ENCODE assay signal across 29 mouse cellular contexts in the genomic region with DNA sequence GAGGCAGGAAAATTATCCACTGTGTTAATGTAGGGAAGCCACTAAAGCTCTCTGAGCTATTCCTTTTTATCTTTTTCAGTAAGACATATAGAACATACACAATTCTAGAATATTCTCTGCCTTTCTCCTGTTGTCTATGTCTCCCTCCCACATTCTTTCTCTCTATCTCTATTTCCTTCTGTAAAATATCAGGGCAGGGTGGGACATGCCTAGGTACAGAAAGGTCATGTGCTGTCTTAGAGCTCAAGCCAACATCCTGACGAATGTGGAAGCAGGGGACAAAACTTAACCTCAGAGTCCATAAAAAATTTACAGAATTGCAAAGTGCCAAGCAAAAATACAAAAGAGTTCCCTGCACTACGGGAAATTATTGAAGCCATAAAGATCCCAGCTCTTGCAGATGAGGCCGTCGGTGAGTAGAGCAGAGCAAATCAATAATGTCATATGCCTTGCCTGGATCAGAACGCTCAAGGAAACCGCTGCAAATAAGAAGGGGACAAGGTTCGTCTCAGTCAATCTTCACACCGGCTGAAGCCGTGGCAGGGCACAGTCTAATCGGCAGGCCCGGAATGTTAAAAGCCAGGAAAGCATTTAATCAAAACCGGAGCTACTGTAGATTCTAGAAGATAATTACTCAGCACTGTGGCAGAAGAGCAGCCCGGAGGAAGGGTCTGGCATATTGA.
DNase-seq lines count a peak whose midpoint lies in the region; ATAC-seq lines count a peak whose summit lies in the region.
"Had no signal": no experiment of that assay in that cellular context is flagged by ENCODE, and none has a peak within 500 bp of the region (broad histone marks: within the 10 kb centered on the region; RNA-seq: fewer than 3 reads in every experiment).

No protein-coding gene starts in this region.

- ATAC-seq in kidney, embryonic 16.5 days (ENCODE audit: low FRiP score, low TSS enrichment) = no peak
- ATAC-seq in midbrain, embryonic 14.5 days (ENCODE audit: low FRiP score, low TSS enrichment) = no peak
- no peak for ATAC-seq in midbrain, embryonic 13.5 days
- peak; percentile 84 for ATAC-seq in intestine, embryonic 15.5 days
- ATAC-seq: forebrain, embryonic 15.5 days had no signal

- no peaks in the 10 kb centered on the region for H3K36me3 ChIP-seq in kidney, embryonic 16.5 days (ENCODE audit: insufficient read depth, low read length)
- H3K36me3 ChIP-seq in midbrain, embryonic 14.5 days (ENCODE audit: control insufficient read depth, insufficient read depth, low read length) = no peaks in the 10 kb centered on the region
- no peaks in the 10 kb centered on the region for H3K36me3 ChIP-seq in midbrain, embryonic 13.5 days
- no peaks in the 10 kb centered on the region for H3K36me3 ChIP-seq in intestine, embryonic 15.5 days
- H3K36me3 ChIP-seq: embryonic facial prominence, embryonic 13.5 days; forebrain, embryonic 10.5 days; forebrain, embryonic 15.5 days; heart, embryonic 10.5 days; heart, embryonic 15.5 days; neural tube, embryonic 13.5 days had no signal

- peak; percentile 4 for DNase-seq in kidney, adult 11 months
- peak; percentile 20 for DNase-seq in midbrain, embryonic 14.5 days
- peak; percentile 4 to 21 for DNase-seq in kidney, postnatal 36 days
- DNase-seq in thymus, postnatal 0 days (ENCODE audit: low spot score) = no peak
- DNase-seq: adrenal gland, postnatal 10 days; B cell, adult 2 months; cerebellum, adult 11 months; cerebellum, adult 9-10 months; cerebellum, postnatal 36 days; gastrocnemius, postnatal 25 days; heart, adult 11 months; layer of hippocampus, adult 9-11 months; liver; lung, adult 2 months; lung, postnatal 14 days; right cerebral cortex, postnatal 4 days; thymus, adult 18-20 months; thymus, postnatal 4 days had no signal

- H3K4me3 ChIP-seq in kidney, embryonic 16.5 days (ENCODE audit: low read length) = no peak overlapping the region
- no peak overlapping the region for H3K4me3 ChIP-seq in midbrain, embryonic 14.5 days (replicated peaks; ENCODE audit: low read depth, low read length)
- no peak overlapping the region for H3K4me3 ChIP-seq in midbrain, embryonic 13.5 days (replicated peaks)
- no peak overlapping the region for H3K4me3 ChIP-seq in intestine, embryonic 15.5 days (replicated peaks)
- H3K4me3 ChIP-seq: embryonic facial prominence, embryonic 13.5 days; forebrain, embryonic 10.5 days; forebrain, embryonic 15.5 days; heart, embryonic 10.5 days; heart, embryonic 15.5 days; neural tube, embryonic 13.5 days had no signal

- no peak overlapping the region for H3K4me2 ChIP-seq in kidney, embryonic 16.5 days (replicated peaks; ENCODE audit: low read depth, low read length)
- no peak overlapping the region for H3K4me2 ChIP-seq in midbrain, embryonic 14.5 days (ENCODE audit: low read length)
- H3K4me2 ChIP-seq in midbrain, embryonic 13.5 days (replicated peaks) = no peak overlapping the region
- no peak overlapping the region for H3K4me2 ChIP-seq in intestine, embryonic 15.5 days (replicated peaks)
- H3K4me2 ChIP-seq: embryonic facial prominence, embryonic 13.5 days; forebrain, embryonic 15.5 days; heart, embryonic 15.5 days; neural tube, embryonic 13.5 days had no signal

- H3K4me1 ChIP-seq in kidney, embryonic 16.5 days (ENCODE audit: insufficient read depth, low read length) = no peaks in the 10 kb centered on the region
- no peaks in the 10 kb centered on the region for H3K4me1 ChIP-seq in midbrain, embryonic 14.5 days (ENCODE audit: control insufficient read depth, insufficient read depth, low read length)
- H3K4me1 ChIP-seq in midbrain, embryonic 13.5 days (replicated peaks) = no peaks in the 10 kb centered on the region
- H3K4me1 ChIP-seq in intestine, embryonic 15.5 days (replicated peaks) = no peaks in the 10 kb centered on the region
- H3K4me1 ChIP-seq: embryonic facial prominence, embryonic 13.5 days; forebrain, embryonic 10.5 days; forebrain, embryonic 15.5 days; heart, embryonic 10.5 days; heart, embryonic 15.5 days; neural tube, embryonic 13.5 days had no signal

- no peaks in the 10 kb centered on the region for H3K27me3 ChIP-seq in kidney, embryonic 16.5 days (ENCODE audit: insufficient read depth, low read length)
- no peaks in the 10 kb centered on the region for H3K27me3 ChIP-seq in midbrain, embryonic 14.5 days (ENCODE audit: control insufficient read depth, insufficient read depth, low read length)
- H3K27me3 ChIP-seq in midbrain, embryonic 13.5 days = no peaks in the 10 kb centered on the region
- no peaks in the 10 kb centered on the region for H3K27me3 ChIP-seq in intestine, embryonic 15.5 days (replicated peaks)
- H3K27me3 ChIP-seq: embryonic facial prominence, embryonic 13.5 days; forebrain, embryonic 15.5 days; heart, embryonic 15.5 days; neural tube, embryonic 13.5 days had no signal

- no peak overlapping the region for H3K27ac ChIP-seq in kidney, embryonic 16.5 days (ENCODE audit: low read length)
- H3K27ac ChIP-seq in midbrain, embryonic 14.5 days (replicated peaks; ENCODE audit: low read depth, low read length) = no peak overlapping the region
- no peak overlapping the region for H3K27ac ChIP-seq in midbrain, embryonic 13.5 days
- H3K27ac ChIP-seq in intestine, embryonic 15.5 days = no peak overlapping the region
- H3K27ac ChIP-seq: embryonic facial prominence, embryonic 13.5 days; forebrain, embryonic 10.5 days; forebrain, embryonic 15.5 days; heart, embryonic 10.5 days; heart, embryonic 15.5 days; liver, embryonic 14.5 days; neural tube, embryonic 13.5 days; stomach, postnatal 0 days had no signal

- WGBS in kidney, embryonic 16.5 days = 76% methylated on average over 13 of the region's 13 CpGs
- WGBS in midbrain, embryonic 14.5 days = 72% methylated on average over 13 of the region's 13 CpGs
- 73% methylated on average over 13 of the region's 13 CpGs for WGBS in midbrain, embryonic 13.5 days
- WGBS in intestine, embryonic 15.5 days = 50% methylated on average over 13 of the region's 13 CpGs

- H3K9ac ChIP-seq in kidney, embryonic 16.5 days (replicated peaks; ENCODE audit: low read length) = no peak overlapping the region
- no peak overlapping the region for H3K9ac ChIP-seq in midbrain, embryonic 14.5 days (replicated peaks; ENCODE audit: low read length)
- no peak overlapping the region for H3K9ac ChIP-seq in midbrain, embryonic 13.5 days (replicated peaks)
- no peak overlapping the region for H3K9ac ChIP-seq in intestine, embryonic 15.5 days
- H3K9ac ChIP-seq: embryonic facial prominence, embryonic 13.5 days; forebrain, embryonic 15.5 days; heart, embryonic 15.5 days; liver, embryonic 14.5 days; neural tube, embryonic 13.5 days had no signal

- H3K9me3 ChIP-seq in kidney, embryonic 16.5 days (ENCODE audit: low read length) = no peaks in the 10 kb centered on the region
- H3K9me3 ChIP-seq in midbrain, embryonic 14.5 days (ENCODE audit: control insufficient read depth, low read length) = no peaks in the 10 kb centered on the region
- no peaks in the 10 kb centered on the region for H3K9me3 ChIP-seq in midbrain, embryonic 13.5 days
- H3K9me3 ChIP-seq in intestine, embryonic 15.5 days = no peaks in the 10 kb centered on the region
- H3K9me3 ChIP-seq: embryonic facial prominence, embryonic 13.5 days; forebrain, embryonic 10.5 days; forebrain, embryonic 15.5 days; heart, embryonic 10.5 days; heart, embryonic 15.5 days; neural tube, embryonic 13.5 days had no signal
